Mouse (Mus musculus): ENCODE measurements around the gene Hip1r. TPM values are rescaled to one million over a fixed set of nuclear protein-coding genes. Genes with fewer than 3 reads are reported as not detected.

Gene Hip1r
- total and polyA plus RNA-seq, 3 experiments = 16.6 to 31.6 TPM; not detected in 1

DNA sequence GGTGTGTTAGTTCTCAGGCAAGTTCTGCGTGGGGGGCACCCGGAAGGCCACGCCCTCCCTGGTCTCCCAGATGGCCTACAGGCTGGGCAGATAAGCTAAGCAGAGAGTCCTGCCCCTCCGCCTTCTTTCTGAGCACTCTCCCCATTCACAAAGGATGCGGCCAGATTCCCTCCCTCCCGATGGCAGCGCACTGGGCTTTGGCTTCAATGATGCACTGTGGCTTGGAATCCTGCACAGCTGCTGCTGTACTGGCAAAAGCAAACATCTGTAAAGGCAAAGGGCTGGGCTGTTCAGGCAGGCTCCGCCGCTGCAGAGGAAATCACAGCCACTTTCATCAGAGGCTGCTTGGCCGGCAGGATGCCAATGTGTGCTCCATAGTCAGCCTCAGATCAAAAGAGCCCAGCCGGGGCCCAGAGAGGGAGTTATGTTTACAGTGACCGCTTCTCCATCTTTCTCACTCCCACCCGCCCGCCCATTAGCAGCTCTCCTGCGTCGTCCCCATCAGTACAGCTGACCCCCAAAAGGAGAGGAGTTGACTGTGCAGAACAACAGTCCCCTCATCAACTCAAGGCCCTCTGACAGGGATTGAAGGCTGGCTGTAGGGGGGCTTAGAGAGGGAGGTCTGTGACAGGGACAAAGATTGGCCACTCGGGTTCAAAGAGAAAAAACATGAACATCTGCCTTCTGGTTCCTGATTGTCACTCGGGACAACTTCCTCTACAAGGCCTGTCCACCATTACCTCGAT lies 37.7 kb downstream of the Hip1r start:
- H3K36me3 ChIP-seq (ENCODE audit: control insufficient read depth in 1 of 2, insufficient read depth in 2 of 2, low read length in 2 of 2) = peaks cover 6 to 33% of the 10 kb centered on the region in 2 experiments
- H3K27ac ChIP-seq (ENCODE audit: control insufficient read depth, low read depth, low read length) = peak overlapping the region; percentile 40; the same call in 1 of the 2 replicates
- no peak for TF ChIP-seq E2F4 (IDR thresholded peaks at IDR 0.05; ENCODE audit: borderline replicate concordance, low read depth, low read length)
- TF ChIP-seq MAX (IDR thresholded peaks at IDR 0.05; ENCODE audit: low read length) = no peak
- TF ChIP-seq UBTF (IDR thresholded peaks at IDR 0.05; ENCODE audit: borderline replicate concordance, insufficient read depth, low read depth, low read length) = no peak
- TF ChIP-seq NELFE (IDR thresholded peaks at IDR 0.05; ENCODE audit: low read depth, low read length) = no peak
- peak; percentile 58 to 80 for TF ChIP-seq EP300 (IDR thresholded peaks at IDR 0.05; ENCODE audit: low read depth in 1 of 2, low read length in 2 of 2)
- TF ChIP-seq MEF2A (IDR thresholded peaks at IDR 0.05; ENCODE audit: extremely low read depth, insufficient replicate concordance, low read depth, low read length, poor library complexity, severe bottlenecking) = no peak
- no peak for TF ChIP-seq KAT2A (conservative IDR thresholded peaks at IDR 0.05; ENCODE audit: low read depth, low read length)
- TF ChIP-seq TCF12 (IDR thresholded peaks at IDR 0.05; ENCODE audit: low read depth, low read length) = peak; percentile 59
- TF ChIP-seq GATA1 (IDR thresholded peaks at IDR 0.05; ENCODE audit: low read depth, low read length) = peak; percentile 39; the same call in 1 of the 2 replicates
- TF ChIP-seq ETS1 (IDR thresholded peaks at IDR 0.05; ENCODE audit: low read depth, low read length) = peak; percentile 38; the same call in 1 of the 2 replicates
- no peak for TF ChIP-seq RAD21 (IDR thresholded peaks at IDR 0.05; ENCODE audit: low read depth, low read length)
- TF ChIP-seq TAL1 (IDR thresholded peaks at IDR 0.05; ENCODE audit: low read length) = peak; percentile 76
- peak; percentile 75 for DNase-seq (ENCODE audit: low read depth, low spot score)
- H3K79me2 ChIP-seq (ENCODE audit: control insufficient read depth, insufficient read depth, low read length, poor library complexity) = peaks cover 47% of the 10 kb centered on the region
- H3K4me1 ChIP-seq (ENCODE audit: control insufficient read depth in 1 of 2, insufficient read depth in 2 of 2, low read length in 2 of 2) = peaks cover 7 to 36% of the 10 kb centered on the region in 2 experiments
- no peaks in the 10 kb centered on the region for H3K9me3 ChIP-seq (replicated peaks; ENCODE audit: insufficient read depth, low read length)
- H3K4me3 ChIP-seq (ENCODE audit: control insufficient read depth in 1 of 2, insufficient read depth in 1 of 2, low read depth in 2 of 2, low read length in 2 of 2) = no peak overlapping the region
- no peaks in the 10 kb centered on the region for H3K27me3 ChIP-seq (ENCODE audit: control insufficient read depth in 1 of 2, insufficient read depth in 2 of 2, low read length in 2 of 2)
- H3K9ac ChIP-seq (ENCODE audit: control insufficient read depth, low read depth, low read length, poor library complexity, severe bottlenecking) = no peak overlapping the region

DNA sequence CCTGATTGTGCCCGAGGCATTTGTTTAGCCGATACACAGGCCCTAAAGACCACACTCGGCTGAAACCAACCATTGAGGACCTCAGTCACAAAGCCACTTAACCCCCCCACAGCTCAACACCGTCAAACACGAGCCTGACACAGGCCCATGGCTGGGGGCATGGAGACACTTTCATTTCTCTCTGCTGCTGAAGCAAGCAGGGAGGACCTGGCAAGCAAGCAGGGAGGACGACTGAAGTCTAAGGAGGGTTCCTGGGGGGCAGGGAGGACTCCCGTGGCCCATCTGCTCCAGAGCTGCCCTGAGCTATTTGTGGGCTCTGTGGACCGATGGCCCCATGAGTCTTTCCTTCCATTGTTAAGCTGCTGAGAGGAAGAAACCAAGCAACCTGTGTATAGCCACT lies 38.5 kb downstream of the Hip1r start:
- H3K9me3 ChIP-seq (replicated peaks; ENCODE audit: insufficient read depth, low read length) = no peaks in the 10 kb centered on the region
- H3K4me3 ChIP-seq (ENCODE audit: control insufficient read depth in 1 of 2, insufficient read depth in 1 of 2, low read depth in 2 of 2, low read length in 2 of 2) = no peak overlapping the region
- no peak overlapping the region for H3K9ac ChIP-seq (ENCODE audit: control insufficient read depth, low read depth, low read length, poor library complexity, severe bottlenecking)
- peaks cover 6 to 36% of the 10 kb centered on the region in 2 experiments for H3K36me3 ChIP-seq (ENCODE audit: control insufficient read depth in 1 of 2, insufficient read depth in 2 of 2, low read length in 2 of 2)
- peaks cover 56% of the 10 kb centered on the region for H3K79me2 ChIP-seq (ENCODE audit: control insufficient read depth, insufficient read depth, low read length, poor library complexity)
- no peak for DNase-seq (ENCODE audit: low read depth, low spot score)
- peaks cover 7 to 43% of the 10 kb centered on the region in 2 experiments for H3K4me1 ChIP-seq (ENCODE audit: control insufficient read depth in 1 of 2, insufficient read depth in 2 of 2, low read length in 2 of 2)
- H3K27me3 ChIP-seq (ENCODE audit: control insufficient read depth in 1 of 2, insufficient read depth in 2 of 2, low read length in 2 of 2) = no peaks in the 10 kb centered on the region
- TF ChIP-seq POLR2AphosphoS2 (IDR thresholded peaks at IDR 0.05; ENCODE audit: low read length) (no peak), GABPA (IDR thresholded peaks at IDR 0.05; ENCODE audit: low read depth, low read length) (no peak), CTCF (IDR thresholded peaks at IDR 0.05 in 2 of 3, conservative IDR thresholded peaks at IDR 0.05 in 1 of 3; ENCODE audit: control insufficient read depth in 1 of 3, insufficient read depth in 1 of 3, low read depth in 2 of 3, low read length in 3 of 3, poor library complexity in 1 of 3, severe bottlenecking in 1 of 3) (no peak), JUND (IDR thresholded peaks at IDR 0.05; ENCODE audit: low read depth, low read length) (no peak), RCOR1 (IDR thresholded peaks at IDR 0.05; ENCODE audit: low read depth, low read length) (no peak), ELF1 (IDR thresholded peaks at IDR 0.05; ENCODE audit: low read depth, low read length) (no peak), SMC3 (IDR thresholded peaks at IDR 0.05; ENCODE audit: low read depth, low read length) (no peak), MAX (IDR thresholded peaks at IDR 0.05; ENCODE audit: low read length) (no peak), NELFE (IDR thresholded peaks at IDR 0.05; ENCODE audit: low read depth, low read length) (no peak), BHLHE40 (IDR thresholded peaks at IDR 0.05; ENCODE audit: borderline replicate concordance, low read depth, low read length) (no peak), HCFC1 (IDR thresholded peaks at IDR 0.05; ENCODE audit: low read depth, low read length) (no peak), MXI1 (IDR thresholded peaks at IDR 0.05; ENCODE audit: low read depth, low read length) (no peak), POLR2AphosphoS5 (IDR thresholded peaks at IDR 0.05; ENCODE audit: borderline replicate concordance, low read depth, low read length) (no peak), TCF12 (IDR thresholded peaks at IDR 0.05; ENCODE audit: low read depth, low read length) (no peak)
- H3K27ac ChIP-seq (ENCODE audit: control insufficient read depth, low read depth, low read length) = 0 out of 2 replicates have a peak overlapping the region, but pooled peaks have one; percentile 0

Data from MEL (cell line).